Mouse (Mus musculus) liver, postnatal 0 days (tissue): ENCODE results near the gene Pgam1.

ENCODE experiments used
- CTCF ChIP-seq: sonication (generic); IDR thresholded peaks from 2 replicates; pipeline ENCODE4 v1.5.1; 2016; ENCODE audit warnings: antibody characterized with exemption, low read depth
- EP300 ChIP-seq: IDR thresholded peaks from 2 replicates; pipeline ENCODE4 v1.6.1; 2016; ENCODE audit warnings: antibody characterized with exemption, low read depth, mild to moderate bottlenecking

GRCm38 (mm10) chr19:41952287-41952686, 40.6 kb downstream of the Pgam1 start:
- peak; percentile 64 for TF ChIP-seq CTCF
- no peak for TF ChIP-seq EP300
